12 mouse cellular contexts compared by ENCODE assay signal in the genomic region with DNA sequence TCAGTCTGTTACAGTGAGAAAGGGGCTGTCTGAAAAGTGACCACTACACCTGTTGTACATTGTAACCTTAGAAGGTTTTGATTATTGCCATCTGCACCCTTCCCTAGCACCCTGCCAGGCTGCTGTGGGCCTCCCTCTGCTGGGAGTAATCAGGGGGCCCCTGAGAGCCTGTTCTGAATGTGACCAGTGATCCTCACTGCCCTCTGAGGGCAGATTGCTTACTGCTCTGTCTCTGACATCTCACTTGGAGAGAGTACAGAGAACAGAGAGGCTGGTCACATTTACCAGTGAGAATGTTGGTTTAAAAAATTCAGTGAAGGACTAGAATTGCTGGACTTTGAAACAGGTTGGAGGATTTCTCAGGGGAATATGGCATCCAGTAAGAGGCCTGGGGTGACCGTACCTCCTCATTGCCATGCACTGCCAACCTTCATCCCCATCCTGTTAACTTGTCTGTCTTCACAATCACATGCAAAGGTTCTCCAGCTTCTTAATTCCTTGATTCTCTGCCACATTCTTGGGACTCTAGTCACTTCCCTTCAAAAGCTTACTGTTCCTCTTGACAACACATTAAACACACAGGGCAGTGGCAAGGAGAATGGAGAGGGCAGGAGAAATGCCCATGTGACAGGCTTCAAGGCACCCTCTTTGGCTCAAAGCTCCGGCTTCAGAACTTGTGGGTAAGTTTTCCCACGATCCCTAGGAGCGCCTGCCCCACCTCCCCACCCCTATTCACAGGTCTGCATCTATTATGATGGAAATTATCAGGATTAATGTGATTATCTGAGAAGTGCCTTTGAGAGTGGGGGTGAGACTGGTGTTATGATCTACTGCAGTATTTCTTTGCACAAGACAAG. TPM values are rescaled to one million over a fixed set of nuclear protein-coding genes. Genes with fewer than 3 reads are reported as not detected.
DNase-seq lines count a peak whose midpoint lies in the region; ATAC-seq lines count a peak whose summit lies in the region.
"Had no signal": no experiment of that assay in that cellular context is flagged by ENCODE, and none has a peak within 500 bp of the region (broad histone marks: within the 10 kb centered on the region; RNA-seq: fewer than 3 reads in every experiment).

No protein-coding gene starts in this region.

- 0 out of 2 replicates have a peak, but pooled peaks have one; percentile 25 for ATAC-seq in erythroid progenitor cell, adult 5-6 weeks (replicated peaks; ENCODE audit: low FRiP score, poor library complexity, severe bottlenecking)
- ATAC-seq in hindbrain, embryonic 15.5 days (ENCODE audit: low FRiP score, low read depth), result peak; percentile 78

- DNase-seq in Muller cell, postnatal 12 days (ENCODE audit: inconsistent ontology term), result peak; percentile 91
- DNase-seq in midbrain, embryonic 10.5 days (ENCODE audit: low spot score), result peak; percentile 63
- DNase-seq in spleen, postnatal 36 days (ENCODE audit: low spot score in 2 of 2), result no peak
- DNase-seq in urinary bladder, postnatal 4 days (ENCODE audit: low spot score in 2 of 2), result no peak
- no peak for DNase-seq in heart, embryonic 10.5 days (ENCODE audit: low spot score)
- DNase-seq in cerebellum, postnatal 10 days, result no peak
- DNase-seq: cerebellum, adult 18-20 months had no signal

- H3K4me2 ChIP-seq in hindbrain, embryonic 15.5 days, result no peak overlapping the region
- H3K4me2 ChIP-seq: limb, embryonic 12.5 days had no signal

- 38% methylated on average over 4 of the region's 4 CpGs for WGBS in hindbrain, embryonic 15.5 days
- 34% methylated on average over 4 of the region's 4 CpGs for WGBS in midbrain, embryonic 10.5 days
- WGBS in heart, embryonic 10.5 days, result 87% methylated on average over 4 of the region's 4 CpGs

- H3K4me1 ChIP-seq in hindbrain, embryonic 15.5 days (replicated peaks), result peaks cover 3% of the 10 kb centered on the region; the same call in 1 of the 2 replicates
- H3K4me1 ChIP-seq in midbrain, embryonic 10.5 days, result peaks cover 58% of the 10 kb centered on the region
- H3K4me1 ChIP-seq in heart, embryonic 10.5 days, result no peaks in the 10 kb centered on the region
- H3K4me1 ChIP-seq: limb, embryonic 12.5 days had no signal

- H3K27ac ChIP-seq in hindbrain, embryonic 15.5 days (replicated peaks), result peak overlapping the region; percentile 73
- peak overlapping the region; percentile 83 for H3K27ac ChIP-seq in midbrain, embryonic 10.5 days (replicated peaks)
- H3K27ac ChIP-seq in heart, embryonic 10.5 days, result no peak overlapping the region
- H3K27ac ChIP-seq: limb, embryonic 12.5 days; stomach, postnatal 0 days had no signal

- H3K36me3 ChIP-seq in hindbrain, embryonic 15.5 days, result peaks cover 21% of the 10 kb centered on the region
- peaks cover 84% of the 10 kb centered on the region for H3K36me3 ChIP-seq in midbrain, embryonic 10.5 days
- H3K36me3 ChIP-seq in heart, embryonic 10.5 days, result peaks cover 67% of the 10 kb centered on the region

- H3K9me3 ChIP-seq in hindbrain, embryonic 15.5 days, result no peaks in the 10 kb centered on the region
- H3K9me3 ChIP-seq in midbrain, embryonic 10.5 days (replicated peaks), result peaks cover 4% of the 10 kb centered on the region; the same call in 1 of the 2 replicates
- H3K9me3 ChIP-seq in heart, embryonic 10.5 days, result no peaks in the 10 kb centered on the region

- H3K27me3 ChIP-seq in hindbrain, embryonic 15.5 days, result no peaks in the 10 kb centered on the region
- H3K27me3 ChIP-seq in midbrain, embryonic 10.5 days (ENCODE audit: low read depth, poor library complexity, severe bottlenecking), result peaks cover 10% of the 10 kb centered on the region; the same call in 1 of the 2 replicates
- H3K27me3 ChIP-seq in heart, embryonic 10.5 days (ENCODE audit: insufficient read depth, poor library complexity, severe bottlenecking), result no peaks in the 10 kb centered on the region
- H3K27me3 ChIP-seq: limb, embryonic 12.5 days; megakaryocyte, embryonic 14.5 days had no signal

- H3K4me3 ChIP-seq in hindbrain, embryonic 15.5 days, result no peak overlapping the region
- H3K4me3 ChIP-seq in midbrain, embryonic 10.5 days, result peak overlapping the region; percentile 21; the same call in 1 of the 2 replicates
- H3K4me3 ChIP-seq in heart, embryonic 10.5 days, result no peak overlapping the region
- H3K4me3 ChIP-seq: limb, embryonic 12.5 days; megakaryocyte, embryonic 14.5 days had no signal

- H3K9ac ChIP-seq in hindbrain, embryonic 15.5 days, result no peak overlapping the region
- H3K9ac ChIP-seq: limb, embryonic 12.5 days had no signal

RNA-seq across cellular contexts. Expression of gene Scml4, which starts 26.1 kb away (rescaled TPM):
- 2.5 TPM in 1 of 2 replicates, not detected in the other for total RNA-seq in erythroid progenitor cell, adult 5-6 weeks (2015; ENCODE audit: low replicate concordance)
- total RNA-seq in erythroid progenitor cell, adult 5-6 weeks (2017; ENCODE audit: low replicate concordance), result 1.1 and 2.7 TPM in 2 replicates
- 10.6 and 13.2 TPM in 2 replicates for polyA plus RNA-seq in hindbrain, embryonic 15.5 days (2015; fragmentation: Nextera tagmentation; extraction: Ambion mirVana)
- polyA plus RNA-seq in midbrain, embryonic 10.5 days (2016; fragmentation: Nextera tagmentation; extraction: Ambion mirVana), result 0.17 and 0.97 TPM in 2 replicates
- 0.79 and 1.0 TPM in 2 replicates for polyA plus RNA-seq in heart, embryonic 10.5 days (2016; fragmentation: Nextera tagmentation; extraction: Ambion mirVana)

Comparison
In these comparisons a context has a peak if more than half of its experiments do, and no peak if none do; other contexts are left out.
1. DNase-seq: peak in Muller cell, postnatal 12 days (single experiment) and midbrain, embryonic 10.5 days (single experiment); none in spleen, postnatal 36 days (0 of 2), urinary bladder, postnatal 4 days (0 of 2), heart, embryonic 10.5 days (single experiment) and cerebellum, postnatal 10 days (0 of 2).